Comparison of ENCODE assay signal across 13 mouse cellular contexts in the genomic region with DNA sequence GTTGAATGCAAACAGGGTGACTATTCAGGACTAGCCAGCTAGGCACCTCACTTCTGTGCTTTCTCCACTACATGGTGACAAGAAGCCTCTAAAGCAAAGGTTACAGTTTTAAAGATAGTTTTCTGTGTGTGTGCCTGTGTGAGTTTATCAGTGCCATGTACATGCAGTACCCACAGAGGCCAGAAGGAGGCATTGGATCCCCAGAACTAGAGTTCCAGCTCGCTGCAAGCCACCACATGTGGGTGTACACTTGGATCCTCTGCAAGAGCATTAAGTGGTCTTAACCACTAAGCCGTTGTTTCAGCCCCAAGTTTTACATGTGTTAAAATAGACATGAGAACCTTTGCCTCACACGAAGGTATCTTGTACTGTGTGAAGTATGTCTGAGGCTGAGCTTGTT.
DNase-seq lines count a peak whose midpoint lies in the region; ATAC-seq and TF ChIP-seq lines count a peak whose summit lies in the region.
"Had no signal": no experiment of that assay in that cellular context is flagged by ENCODE, and none has a peak within 500 bp of the region (broad histone marks: within the 10 kb centered on the region; RNA-seq: fewer than 3 reads in every experiment).

No protein-coding gene starts in this region.

- 92% methylated on average over 3 of the region's 3 CpGs for WGBS in hindbrain, embryonic 11.5 days
- 93% methylated on average over 3 of the region's 3 CpGs for WGBS in hindbrain, embryonic 14.5 days
- WGBS in liver, postnatal 0 days (ENCODE audit: insufficient replicate concordance), result 88% methylated on average over 3 of the region's 3 CpGs
- 86% methylated on average over 3 of the region's 3 CpGs for WGBS in liver, embryonic 11.5 days
- WGBS in neural tube, embryonic 15.5 days, result 94% methylated on average over 3 of the region's 3 CpGs

- H3K4me2 ChIP-seq in hindbrain, embryonic 11.5 days (replicated peaks; ENCODE audit: low read depth, low read length), result no peak overlapping the region
- H3K4me2 ChIP-seq in hindbrain, embryonic 14.5 days (replicated peaks), result no peak overlapping the region
- H3K4me2 ChIP-seq in liver, postnatal 0 days (ENCODE audit: low read depth, low read length), result no peak overlapping the region
- H3K4me2 ChIP-seq in liver, embryonic 11.5 days, result no peak overlapping the region
- H3K4me2 ChIP-seq in neural tube, embryonic 15.5 days, result no peak overlapping the region
- H3K4me2 ChIP-seq: embryonic facial prominence, embryonic 15.5 days; stomach, embryonic 15.5 days had no signal

- TF ChIP-seq POLR2A in cortical plate, adult 2 months (IDR thresholded peaks at IDR 0.05; ENCODE audit: extremely low read depth, insufficient read depth, low read length), result no peak

- H3K9me3 ChIP-seq in hindbrain, embryonic 11.5 days (ENCODE audit: control insufficient read depth, low read length), result no peaks in the 10 kb centered on the region
- no peaks in the 10 kb centered on the region for H3K9me3 ChIP-seq in hindbrain, embryonic 14.5 days (ENCODE audit: control insufficient read depth, low read length)
- no peaks in the 10 kb centered on the region for H3K9me3 ChIP-seq in liver, postnatal 0 days (ENCODE audit: low read length)
- H3K9me3 ChIP-seq in liver, embryonic 11.5 days (ENCODE audit: control insufficient read depth, low read length), result no peaks in the 10 kb centered on the region
- H3K9me3 ChIP-seq in E14TG2a.4 (ENCODE audit: low read length), result no peaks in the 10 kb centered on the region
- H3K9me3 ChIP-seq in neural tube, embryonic 15.5 days (replicated peaks), result no peaks in the 10 kb centered on the region
- H3K9me3 ChIP-seq: embryonic facial prominence, embryonic 15.5 days; stomach, embryonic 15.5 days had no signal

- H3K4me1 ChIP-seq in hindbrain, embryonic 11.5 days (replicated peaks; ENCODE audit: control insufficient read depth, insufficient read depth, low read length), result peaks cover 2% of the 10 kb centered on the region; the same call in 1 of the 2 replicates
- H3K4me1 ChIP-seq in hindbrain, embryonic 14.5 days (replicated peaks; ENCODE audit: control insufficient read depth, insufficient read depth, low read length), result peaks cover 50% of the 10 kb centered on the region
- H3K4me1 ChIP-seq in liver, postnatal 0 days (ENCODE audit: insufficient read depth), result no peaks in the 10 kb centered on the region
- H3K4me1 ChIP-seq in liver, embryonic 11.5 days (replicated peaks; ENCODE audit: control insufficient read depth, insufficient read depth, low read length), result no peaks in the 10 kb centered on the region
- peaks cover 35% of the 10 kb centered on the region for H3K4me1 ChIP-seq in E14TG2a.4 (replicated peaks; ENCODE audit: low read depth, low read length)
- no peaks in the 10 kb centered on the region for H3K4me1 ChIP-seq in cortical plate, adult 2 months (ENCODE audit: control insufficient read depth, insufficient read depth, low read length)
- peaks cover 57% of the 10 kb centered on the region for H3K4me1 ChIP-seq in neural tube, embryonic 15.5 days
- H3K4me1 ChIP-seq: stomach, embryonic 15.5 days had no signal

- no peak overlapping the region for H3K9ac ChIP-seq in hindbrain, embryonic 11.5 days (ENCODE audit: low read depth, low read length)
- no peak overlapping the region for H3K9ac ChIP-seq in hindbrain, embryonic 14.5 days
- H3K9ac ChIP-seq in liver, postnatal 0 days (replicated peaks), result no peak overlapping the region
- no peak overlapping the region for H3K9ac ChIP-seq in liver, embryonic 11.5 days (ENCODE audit: low read depth, low read length)
- no peak overlapping the region for H3K9ac ChIP-seq in neural tube, embryonic 15.5 days (replicated peaks)
- H3K9ac ChIP-seq: embryonic facial prominence, embryonic 15.5 days; stomach, embryonic 15.5 days had no signal

- no peak for ATAC-seq in hindbrain, embryonic 11.5 days (ENCODE audit: low FRiP score)
- no peak for ATAC-seq in hindbrain, embryonic 14.5 days (ENCODE audit: low FRiP score)
- ATAC-seq in liver, postnatal 0 days, result no peak
- no peak for ATAC-seq in liver, embryonic 11.5 days (replicated peaks; ENCODE audit: low FRiP score)
- ATAC-seq in neural tube, embryonic 15.5 days (ENCODE audit: low FRiP score), result no peak
- ATAC-seq: intestine, embryonic 16.5 days had no signal

- peak; percentile 36; the same call in 1 of the 2 replicates for TF ChIP-seq CTCF in liver, postnatal 0 days (IDR thresholded peaks at IDR 0.05; ENCODE audit: low read depth)
- TF ChIP-seq CTCF in E14TG2a.4 (conservative IDR thresholded peaks at IDR 0.05; ENCODE audit: low read length), result peak; percentile 81
- TF ChIP-seq CTCF in cortical plate, adult 2 months (IDR thresholded peaks at IDR 0.05; ENCODE audit: extremely low read depth, insufficient read depth, low read length), result peak; percentile 23; the same call in 1 of the 2 replicates

- TF ChIP-seq EP300 in liver, postnatal 0 days (IDR thresholded peaks at IDR 0.05; ENCODE audit: low read depth), result no peak

- H3K4me3 ChIP-seq in hindbrain, embryonic 11.5 days (ENCODE audit: low read depth, low read length), result no peak overlapping the region
- H3K4me3 ChIP-seq in hindbrain, embryonic 14.5 days (replicated peaks; ENCODE audit: low read length), result no peak overlapping the region
- H3K4me3 ChIP-seq in liver, postnatal 0 days (ENCODE audit: low read depth, low read length), result no peak overlapping the region
- no peak overlapping the region for H3K4me3 ChIP-seq in liver, embryonic 11.5 days (ENCODE audit: low read depth, low read length)
- H3K4me3 ChIP-seq in E14TG2a.4 (replicated peaks; ENCODE audit: low read length), result no peak overlapping the region
- H3K4me3 ChIP-seq in cortical plate, adult 2 months (ENCODE audit: insufficient read depth, low read length), result no peak overlapping the region
- no peak overlapping the region for H3K4me3 ChIP-seq in neural tube, embryonic 15.5 days (replicated peaks)
- H3K4me3 ChIP-seq: embryonic facial prominence, embryonic 15.5 days; stomach, embryonic 15.5 days had no signal

- no peak overlapping the region for H3K27ac ChIP-seq in hindbrain, embryonic 11.5 days (ENCODE audit: low read depth, low read length)
- H3K27ac ChIP-seq in hindbrain, embryonic 14.5 days, result no peak overlapping the region
- no peak overlapping the region for H3K27ac ChIP-seq in liver, postnatal 0 days (ENCODE audit: low read depth)
- no peak overlapping the region for H3K27ac ChIP-seq in liver, embryonic 11.5 days (ENCODE audit: low read depth, low read length)
- H3K27ac ChIP-seq in cortical plate, adult 2 months (ENCODE audit: insufficient read depth, low read length), result no peak overlapping the region
- no peak overlapping the region for H3K27ac ChIP-seq in neural tube, embryonic 15.5 days (replicated peaks)
- H3K27ac ChIP-seq: embryonic facial prominence, embryonic 15.5 days; stomach, embryonic 15.5 days had no signal

- no peaks in the 10 kb centered on the region for H3K27me3 ChIP-seq in hindbrain, embryonic 11.5 days (ENCODE audit: control insufficient read depth, insufficient read depth, low read length)
- H3K27me3 ChIP-seq in hindbrain, embryonic 14.5 days (ENCODE audit: control insufficient read depth, insufficient read depth, low read length), result no peaks in the 10 kb centered on the region
- no peaks in the 10 kb centered on the region for H3K27me3 ChIP-seq in liver, postnatal 0 days (ENCODE audit: insufficient read depth, low read length)
- no peaks in the 10 kb centered on the region for H3K27me3 ChIP-seq in liver, embryonic 11.5 days (replicated peaks; ENCODE audit: control insufficient read depth, insufficient read depth, low read length)
- no peaks in the 10 kb centered on the region for H3K27me3 ChIP-seq in E14TG2a.4 (ENCODE audit: insufficient read depth, low read length)
- H3K27me3 ChIP-seq in neural tube, embryonic 15.5 days (replicated peaks), result no peaks in the 10 kb centered on the region
- H3K27me3 ChIP-seq: CH12.LX; embryonic facial prominence, embryonic 15.5 days; stomach, embryonic 15.5 days had no signal

- peak; percentile 41 for DNase-seq in hindbrain, embryonic 11.5 days (ENCODE audit: low spot score)
- no peak for DNase-seq in hindbrain, embryonic 14.5 days (ENCODE audit: low spot score)
- DNase-seq in liver, postnatal 0 days, result no peak
- DNase-seq in liver, embryonic 11.5 days (ENCODE audit: low spot score), result no peak
- DNase-seq in ovary, postnatal 36 days (ENCODE audit: low spot score), result no peak
- DNase-seq: right cerebral cortex, adult 18-20 months had no signal

- 0 out of 2 replicates have a peak, but pooled peaks cover 5% of the 10 kb centered on the region for H3K36me3 ChIP-seq in hindbrain, embryonic 11.5 days (ENCODE audit: control insufficient read depth, insufficient read depth, low read length)
- peaks cover 44% of the 10 kb centered on the region for H3K36me3 ChIP-seq in hindbrain, embryonic 14.5 days (replicated peaks; ENCODE audit: control insufficient read depth, insufficient read depth)
- peaks cover 24% of the 10 kb centered on the region for H3K36me3 ChIP-seq in liver, postnatal 0 days (replicated peaks; ENCODE audit: insufficient read depth, low read length)
- H3K36me3 ChIP-seq in liver, embryonic 11.5 days (ENCODE audit: control insufficient read depth, insufficient read depth, low read length), result peaks cover 2% of the 10 kb centered on the region; the same call in 1 of the 2 replicates
- H3K36me3 ChIP-seq in E14TG2a.4 (ENCODE audit: insufficient read depth, low read length), result peaks cover 43% of the 10 kb centered on the region
- peaks cover 16% of the 10 kb centered on the region for H3K36me3 ChIP-seq in neural tube, embryonic 15.5 days

Comparison
In these comparisons a context has a peak if more than half of its experiments do, and no peak if none do; other contexts are left out.
1. CTCF ChIP-seq: peak in every context shown above with its lines; median percentile 81 in E14TG2a.4; 36 in liver, postnatal 0 days; 23 in cortical plate, adult 2 months.